ENCODE assay signal across 9 mouse cellular contexts in genomic region chr14:89347972-89348371, GRCm38 (mm10).
A peak's percentile ranks its signal among the peaks of the same experiment; 100 is the strongest.
DNase-seq lines count a peak whose midpoint lies in the region; ATAC-seq and TF ChIP-seq lines count a peak whose summit lies in the region.
"Had no signal": no experiment of that assay in that cellular context is flagged by ENCODE, and none has a peak within 500 bp of the region (broad histone marks: within the 10 kb centered on the region; RNA-seq: fewer than 3 reads in every experiment).

No protein-coding gene starts in this region.

- no peak overlapping the region for H3K27ac ChIP-seq in heart, postnatal 0 days (ENCODE audit: low read depth)
- H3K27ac ChIP-seq in neural tube, embryonic 12.5 days = no peak overlapping the region
- no peak overlapping the region for H3K27ac ChIP-seq in neural tube, embryonic 15.5 days (replicated peaks)
- H3K27ac ChIP-seq in forebrain, embryonic 13.5 days = no peak overlapping the region
- H3K27ac ChIP-seq in stomach, postnatal 0 days (replicated peaks) = no peak overlapping the region

- no peak for ATAC-seq in heart, postnatal 0 days (ENCODE audit: insufficient read depth, low read depth)
- ATAC-seq in neural tube, embryonic 12.5 days (ENCODE audit: low FRiP score, low read depth) = 0 out of 2 replicates have a peak, but pooled peaks have one; percentile 44
- no peak for ATAC-seq in neural tube, embryonic 15.5 days (ENCODE audit: low FRiP score)
- ATAC-seq in forebrain, embryonic 13.5 days = peak; percentile 77; the same call in 1 of the 2 replicates
- no peak for ATAC-seq in stomach, postnatal 0 days (ENCODE audit: low FRiP score, low TSS enrichment)
- ATAC-seq: intestine, embryonic 16.5 days had no signal

- no peaks in the 10 kb centered on the region for H3K9me3 ChIP-seq in heart, postnatal 0 days (replicated peaks; ENCODE audit: control insufficient read depth, low read length)
- no peaks in the 10 kb centered on the region for H3K9me3 ChIP-seq in neural tube, embryonic 12.5 days
- no peaks in the 10 kb centered on the region for H3K9me3 ChIP-seq in neural tube, embryonic 15.5 days (replicated peaks)
- H3K9me3 ChIP-seq in forebrain, embryonic 13.5 days (replicated peaks) = no peaks in the 10 kb centered on the region
- H3K9me3 ChIP-seq in stomach, postnatal 0 days (ENCODE audit: control insufficient read depth, low read length) = no peaks in the 10 kb centered on the region

- no peak overlapping the region for H3K4me3 ChIP-seq in heart, postnatal 0 days (ENCODE audit: low read depth, low read length)
- no peak overlapping the region for H3K4me3 ChIP-seq in neural tube, embryonic 12.5 days
- no peak overlapping the region for H3K4me3 ChIP-seq in neural tube, embryonic 15.5 days (replicated peaks)
- no peak overlapping the region for H3K4me3 ChIP-seq in forebrain, embryonic 13.5 days
- no peak overlapping the region for H3K4me3 ChIP-seq in stomach, postnatal 0 days (ENCODE audit: low read depth, low read length)

- H3K27me3 ChIP-seq in heart, postnatal 0 days (ENCODE audit: control insufficient read depth, insufficient read depth, low read length) = no peaks in the 10 kb centered on the region
- no peaks in the 10 kb centered on the region for H3K27me3 ChIP-seq in neural tube, embryonic 12.5 days (replicated peaks)
- H3K27me3 ChIP-seq in neural tube, embryonic 15.5 days (replicated peaks) = no peaks in the 10 kb centered on the region
- no peaks in the 10 kb centered on the region for H3K27me3 ChIP-seq in forebrain, embryonic 13.5 days
- H3K27me3 ChIP-seq in stomach, postnatal 0 days (ENCODE audit: control insufficient read depth, insufficient read depth, low read length) = no peaks in the 10 kb centered on the region

- no peak for TF ChIP-seq EP300 in heart, postnatal 0 days (IDR thresholded peaks at IDR 0.05; ENCODE audit: low read depth)
- no peak for TF ChIP-seq EP300 in stomach, postnatal 0 days (optimal IDR thresholded peaks at IDR 0.05)

- WGBS in heart, postnatal 0 days = 39% methylated on average over 4 of the region's 4 CpGs
- WGBS in neural tube, embryonic 12.5 days = 56% methylated on average over 4 of the region's 4 CpGs
- 52% methylated on average over 4 of the region's 4 CpGs for WGBS in neural tube, embryonic 15.5 days
- WGBS in forebrain, embryonic 13.5 days = 46% methylated on average over 4 of the region's 4 CpGs
- WGBS in stomach, postnatal 0 days = 34% methylated on average over 4 of the region's 4 CpGs

- no peaks in the 10 kb centered on the region for H3K36me3 ChIP-seq in heart, postnatal 0 days (replicated peaks; ENCODE audit: control insufficient read depth, insufficient read depth, low read length)
- H3K36me3 ChIP-seq in neural tube, embryonic 12.5 days = no peaks in the 10 kb centered on the region
- H3K36me3 ChIP-seq in neural tube, embryonic 15.5 days = no peaks in the 10 kb centered on the region
- no peaks in the 10 kb centered on the region for H3K36me3 ChIP-seq in forebrain, embryonic 13.5 days (ENCODE audit: poor library complexity, severe bottlenecking)
- H3K36me3 ChIP-seq in stomach, postnatal 0 days (ENCODE audit: control insufficient read depth, insufficient read depth, low read length) = no peaks in the 10 kb centered on the region

- H3K4me1 ChIP-seq in heart, postnatal 0 days (ENCODE audit: control insufficient read depth, insufficient read depth) = no peaks in the 10 kb centered on the region
- H3K4me1 ChIP-seq in neural tube, embryonic 12.5 days = no peaks in the 10 kb centered on the region
- H3K4me1 ChIP-seq in neural tube, embryonic 15.5 days = no peaks in the 10 kb centered on the region
- H3K4me1 ChIP-seq in forebrain, embryonic 13.5 days = no peaks in the 10 kb centered on the region
- no peaks in the 10 kb centered on the region for H3K4me1 ChIP-seq in stomach, postnatal 0 days (replicated peaks; ENCODE audit: control insufficient read depth, insufficient read depth)

- peak; percentile 65 for TF ChIP-seq CTCF in heart, postnatal 0 days (IDR thresholded peaks at IDR 0.05; ENCODE audit: low read depth)
- peak; percentile 77 for TF ChIP-seq CTCF in stomach, postnatal 0 days (IDR thresholded peaks at IDR 0.05; ENCODE audit: low read depth)

- intact Hi-C loops in heart, postnatal 36 days (cut with DNase I) = no loop called here

- H3K4me2 ChIP-seq in heart, postnatal 0 days (ENCODE audit: low read depth, low read length) = no peak overlapping the region
- no peak overlapping the region for H3K4me2 ChIP-seq in neural tube, embryonic 12.5 days (replicated peaks)
- H3K4me2 ChIP-seq in neural tube, embryonic 15.5 days = no peak overlapping the region
- no peak overlapping the region for H3K4me2 ChIP-seq in forebrain, embryonic 13.5 days
- no peak overlapping the region for H3K4me2 ChIP-seq in stomach, postnatal 0 days (replicated peaks; ENCODE audit: low read depth)

- H3K9ac ChIP-seq in heart, postnatal 0 days (replicated peaks; ENCODE audit: low read depth, low read length) = no peak overlapping the region
- no peak overlapping the region for H3K9ac ChIP-seq in neural tube, embryonic 12.5 days
- no peak overlapping the region for H3K9ac ChIP-seq in neural tube, embryonic 15.5 days (replicated peaks)
- no peak overlapping the region for H3K9ac ChIP-seq in forebrain, embryonic 13.5 days
- H3K9ac ChIP-seq in stomach, postnatal 0 days (ENCODE audit: low read length) = no peak overlapping the region

- peak; percentile 14 for DNase-seq in heart, postnatal 0 days (ENCODE audit: low spot score)
- DNase-seq in heart, postnatal 36 days = no peak
- peak; percentile 14 for DNase-seq in stomach, postnatal 0 days (ENCODE audit: low spot score)
- no peak for DNase-seq in lung, postnatal 4 days
- DNase-seq in frontal cortex, postnatal 25 days (ENCODE audit: low spot score in 2 of 2) = no peak

Comparison
In these comparisons a context has a peak if more than half of its experiments do, and no peak if none do; other contexts are left out.
1. ATAC-seq: peak in neural tube, embryonic 12.5 days (single experiment) and forebrain, embryonic 13.5 days (single experiment); none in heart, postnatal 0 days (single experiment), neural tube, embryonic 15.5 days (single experiment) and stomach, postnatal 0 days (single experiment).
2. DNase-seq: peak in heart, postnatal 0 days (single experiment) and stomach, postnatal 0 days (single experiment); none in heart, postnatal 36 days (0 of 2), lung, postnatal 4 days (0 of 2) and frontal cortex, postnatal 25 days (0 of 2).